Mouse (Mus musculus): ENCODE data around the gene Pyy. TPM values are rescaled to one million over a fixed set of nuclear protein-coding genes. Genes with fewer than 3 reads are reported as not detected.
A peak's percentile ranks its signal among the peaks of the same experiment; 100 is the strongest.

Gene Pyy
- not detected in 2 replicates for total RNA-seq (2017)

GRCm38 (mm10) chr11:102107732-102108131, at the start of gene Pyy:
Gene Pyy, minus strand, starts transcription at chr11:102107832.
- ATAC-seq (ENCODE audit: extremely low read depth, insufficient number of reproducible peaks, low FRiP score, poor library complexity, severe bottlenecking): no peak

- ATAC-seq (ENCODE audit: extremely low read depth, insufficient number of reproducible peaks, low FRiP score, poor library complexity, severe bottlenecking): no peak
Measured at GRCm38 (mm10) chr11:102156786-102157089, 49.1 kb upstream of the Pyy start.

GRCm38 (mm10) chr11:102156039-102156785, 48.6 kb upstream of the Pyy start, which contains the start of gene Tmem101:
Gene Tmem101, minus strand, starts transcription at chr11:102156404.
- peak; percentile 76 for ATAC-seq (ENCODE audit: extremely low read depth, insufficient number of reproducible peaks, low FRiP score, poor library complexity, severe bottlenecking)

GRCm38 (mm10) chr11:102147213-102147989, 39.8 kb upstream of the Pyy start:
- ATAC-seq (ENCODE audit: extremely low read depth, insufficient number of reproducible peaks, low FRiP score, poor library complexity, severe bottlenecking): no peak

- no peak for ATAC-seq (ENCODE audit: extremely low read depth, insufficient number of reproducible peaks, low FRiP score, poor library complexity, severe bottlenecking)
Measured at GRCm38 (mm10) chr11:102146531-102146930, 38.9 kb upstream of the Pyy start.

- ATAC-seq (ENCODE audit: extremely low read depth, insufficient number of reproducible peaks, low FRiP score, poor library complexity, severe bottlenecking): no peak
Measured at GRCm38 (mm10) chr11:102146005-102146404, 38.4 kb upstream of the Pyy start.

GRCm38 (mm10) chr11:102145471-102146001, 37.9 kb upstream of the Pyy start, which contains the start of gene Nags:
Gene Nags, plus strand, starts transcription at chr11:102145513.
- ATAC-seq (ENCODE audit: extremely low read depth, insufficient number of reproducible peaks, low FRiP score, poor library complexity, severe bottlenecking): no peak

- ATAC-seq (ENCODE audit: extremely low read depth, insufficient number of reproducible peaks, low FRiP score, poor library complexity, severe bottlenecking): no peak
Measured at GRCm38 (mm10) chr11:102144957-102145470, 37.4 kb upstream of the Pyy start.

- no peak for ATAC-seq (ENCODE audit: extremely low read depth, insufficient number of reproducible peaks, low FRiP score, poor library complexity, severe bottlenecking)
Measured at GRCm38 (mm10) chr11:102142355-102142754, 34.7 kb upstream of the Pyy start.

GRCm38 (mm10) chr11:102140508-102140907, 32.9 kb upstream of the Pyy start:
- ATAC-seq (ENCODE audit: extremely low read depth, insufficient number of reproducible peaks, low FRiP score, poor library complexity, severe bottlenecking): peak; percentile 43; the same call in 1 of the 2 replicates

- peak; percentile 72; the same call in 1 of the 2 replicates for ATAC-seq (ENCODE audit: extremely low read depth, insufficient number of reproducible peaks, low FRiP score, poor library complexity, severe bottlenecking)
Measured at GRCm38 (mm10) chr11:102138447-102138740, 30.8 kb upstream of the Pyy start.

- ATAC-seq (ENCODE audit: extremely low read depth, insufficient number of reproducible peaks, low FRiP score, poor library complexity, severe bottlenecking): peak; percentile 37; the same call in 1 of the 2 replicates
Measured at GRCm38 (mm10) chr11:102137625-102138446, 30.2 kb upstream of the Pyy start.

- ATAC-seq (ENCODE audit: extremely low read depth, insufficient number of reproducible peaks, low FRiP score, poor library complexity, severe bottlenecking): no peak
Measured at GRCm38 (mm10) chr11:102134516-102134915, 26.9 kb upstream of the Pyy start.

- no peak for ATAC-seq (ENCODE audit: extremely low read depth, insufficient number of reproducible peaks, low FRiP score, poor library complexity, severe bottlenecking)
Measured at GRCm38 (mm10) chr11:102117386-102117785, 9.8 kb upstream of the Pyy start.

- no peak for ATAC-seq (ENCODE audit: extremely low read depth, insufficient number of reproducible peaks, low FRiP score, poor library complexity, severe bottlenecking)
Measured at GRCm38 (mm10) chr11:102116241-102116640, 8.6 kb upstream of the Pyy start.

- no peak for ATAC-seq (ENCODE audit: extremely low read depth, insufficient number of reproducible peaks, low FRiP score, poor library complexity, severe bottlenecking)
Measured at GRCm38 (mm10) chr11:102111576-102111975, 3.9 kb upstream of the Pyy start.

GRCm38 (mm10) chr11:102106911-102107310, 721 bp downstream of the Pyy start:
- ATAC-seq (ENCODE audit: extremely low read depth, insufficient number of reproducible peaks, low FRiP score, poor library complexity, severe bottlenecking): no peak

GRCm38 (mm10) chr11:102102485-102103258, 5.0 kb downstream of the Pyy start:
- no peak for ATAC-seq (ENCODE audit: extremely low read depth, insufficient number of reproducible peaks, low FRiP score, poor library complexity, severe bottlenecking)
